Mouse (Mus musculus): ENCODE data around the gene Gm47289. TPM values are rescaled to one million over a fixed set of nuclear protein-coding genes. Genes with fewer than 3 reads are reported as not detected.

The Gm47289 gene
- polyA plus RNA-seq (2014; fragmentation: Nextera tagmentation; extraction: Ambion mirVana): not detected in 2 replicates

DNA sequence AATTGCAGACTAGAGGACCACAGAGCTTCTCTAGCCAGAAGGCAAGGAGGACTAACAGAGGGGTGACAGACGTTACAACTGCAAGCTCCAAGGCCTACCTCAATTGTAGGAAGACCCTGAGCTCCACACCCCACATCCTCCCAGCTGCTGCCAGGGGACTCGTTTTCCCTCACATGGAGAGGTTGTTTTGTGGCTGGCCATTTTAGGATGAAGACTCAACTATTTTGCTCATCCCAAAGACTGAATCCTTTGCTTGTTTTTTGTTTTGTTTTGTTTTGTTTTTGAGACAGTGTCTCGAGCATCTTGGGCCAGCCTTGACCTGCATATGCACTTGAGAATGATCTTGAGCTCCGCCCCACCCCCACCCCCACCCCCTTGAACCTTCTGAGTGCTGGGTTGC lies at the start of gene Gm47289:
TSS of gene Gm47289 (plus strand) at position 301 of the 400 bp plus-strand sequence.
- Histone ChIP-seq H3K9me3 (ENCODE audit: control insufficient read depth, low read length) (no peaks in the 10 kb centered on the region), H3K4me2 (ENCODE audit: low read depth, low read length) (no peak within 1 kb of the TSS), H3K36me3 (ENCODE audit: control insufficient read depth, insufficient read depth, low read length) (no peaks in the 10 kb centered on the region), H3K4me3 (ENCODE audit: low read depth, low read length) (no peak within 1 kb of the TSS), H3K9ac (ENCODE audit: low read depth, low read length) (no peak within 1 kb of the TSS), H3K27me3 (replicated peaks; ENCODE audit: control insufficient read depth, insufficient read depth, low read length) (peaks cover 13% of the 10 kb centered on the region; the same call in 1 of the 2 replicates), H3K4me1 (ENCODE audit: control insufficient read depth, insufficient read depth, low read length) (no peaks in the 10 kb centered on the region), H3K27ac (replicated peaks; ENCODE audit: low read depth, low read length) (no peak within 1 kb of the TSS)
- DNase-seq (ENCODE audit: low spot score): no peak
- 62% methylated on average over 4 of the region's 4 CpGs for WGBS
- no peak for ATAC-seq (ENCODE audit: low read depth)

DNA sequence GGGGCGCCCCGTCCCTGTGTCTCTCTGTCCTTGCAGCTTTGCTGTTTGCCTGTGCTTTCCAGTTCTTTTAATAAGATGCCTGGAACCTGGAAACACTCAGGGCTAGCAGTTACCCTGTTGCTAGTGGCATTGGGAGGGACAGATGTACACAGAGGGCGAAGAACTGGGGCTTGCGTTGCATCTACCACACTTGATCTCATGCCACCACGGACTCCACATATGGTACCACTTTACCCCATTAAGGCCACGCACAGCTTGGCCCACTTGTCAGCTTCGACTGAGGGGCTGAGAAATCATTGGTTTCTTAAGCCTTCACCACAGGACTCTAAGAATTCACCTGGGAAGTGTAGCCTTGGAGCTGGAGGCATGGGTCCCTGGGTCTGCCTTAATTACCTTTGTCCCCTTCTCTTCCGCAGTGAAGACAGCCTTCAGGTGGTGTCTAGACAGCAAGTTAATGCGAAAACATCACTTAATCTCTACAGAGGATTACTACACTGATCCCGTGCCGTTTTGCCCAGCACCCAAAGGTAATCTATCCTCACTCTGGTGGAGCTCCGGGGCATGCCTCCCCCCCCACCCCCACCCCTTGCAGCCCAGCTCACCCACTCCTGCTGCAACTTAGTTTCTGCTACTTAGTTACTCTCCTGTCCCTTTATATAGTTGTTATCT lies 49.1 kb upstream of the Gm47289 start:
- no peaks in the 10 kb centered on the region for H3K9me3 ChIP-seq (ENCODE audit: control insufficient read depth, low read length)
- no peaks in the 10 kb centered on the region for H3K36me3 ChIP-seq (ENCODE audit: control insufficient read depth, insufficient read depth, low read length)
- peak overlapping the region; percentile 48 for H3K27ac ChIP-seq (replicated peaks; ENCODE audit: low read depth, low read length)
- H3K27me3 ChIP-seq (replicated peaks; ENCODE audit: control insufficient read depth, insufficient read depth, low read length): no peaks in the 10 kb centered on the region
- 35% methylated on average over 12 of the region's 12 CpGs for WGBS
- DNase-seq (ENCODE audit: low spot score) (no peak), ATAC-seq (ENCODE audit: low read depth) (no peak)
- H3K4me2 ChIP-seq (ENCODE audit: low read depth, low read length): no peak overlapping the region
- peaks cover 12% of the 10 kb centered on the region for H3K4me1 ChIP-seq (ENCODE audit: control insufficient read depth, insufficient read depth, low read length)
- H3K9ac ChIP-seq (ENCODE audit: low read depth, low read length): no peak overlapping the region
- H3K4me3 ChIP-seq (ENCODE audit: low read depth, low read length): no peak overlapping the region

DNA sequence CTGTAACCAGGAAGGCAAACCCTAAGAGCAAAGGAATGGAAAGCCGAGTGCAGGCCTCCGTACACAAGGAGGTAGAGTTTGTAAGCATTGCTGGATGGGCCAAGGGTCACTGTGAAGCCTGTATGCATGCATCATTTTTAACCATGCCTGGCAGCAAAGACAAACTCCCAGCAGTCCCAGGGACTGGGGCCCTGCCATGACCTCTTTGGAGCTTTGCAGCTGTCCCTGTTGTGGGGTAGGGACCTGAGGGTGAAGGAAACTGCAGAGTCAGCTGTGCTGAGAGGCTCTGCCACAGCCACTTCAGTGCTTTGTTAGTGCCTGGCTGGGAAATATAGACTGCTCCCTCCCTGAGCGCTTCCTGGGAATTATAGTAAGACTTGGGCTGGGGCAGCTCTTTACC lies 48.3 kb upstream of the Gm47289 start:
- Histone ChIP-seq H3K27ac (replicated peaks; ENCODE audit: low read depth, low read length) (0 out of 2 replicates have a peak overlapping the region, but pooled peaks have one; percentile 1), H3K27me3 (replicated peaks; ENCODE audit: control insufficient read depth, insufficient read depth, low read length) (no peaks in the 10 kb centered on the region), H3K4me2 (ENCODE audit: low read depth, low read length) (no peak overlapping the region), H3K4me3 (ENCODE audit: low read depth, low read length) (no peak overlapping the region), H3K4me1 (ENCODE audit: control insufficient read depth, insufficient read depth, low read length) (peaks cover 12% of the 10 kb centered on the region), H3K9me3 (ENCODE audit: control insufficient read depth, low read length) (no peaks in the 10 kb centered on the region), H3K36me3 (ENCODE audit: control insufficient read depth, insufficient read depth, low read length) (no peaks in the 10 kb centered on the region), H3K9ac (ENCODE audit: low read depth, low read length) (no peak overlapping the region)
- DNase-seq (ENCODE audit: low spot score): no peak
- 48% methylated on average over 3 of the region's 3 CpGs for WGBS
- peak; percentile 56; the same call in 1 of the 2 replicates for ATAC-seq (ENCODE audit: low read depth)

DNA sequence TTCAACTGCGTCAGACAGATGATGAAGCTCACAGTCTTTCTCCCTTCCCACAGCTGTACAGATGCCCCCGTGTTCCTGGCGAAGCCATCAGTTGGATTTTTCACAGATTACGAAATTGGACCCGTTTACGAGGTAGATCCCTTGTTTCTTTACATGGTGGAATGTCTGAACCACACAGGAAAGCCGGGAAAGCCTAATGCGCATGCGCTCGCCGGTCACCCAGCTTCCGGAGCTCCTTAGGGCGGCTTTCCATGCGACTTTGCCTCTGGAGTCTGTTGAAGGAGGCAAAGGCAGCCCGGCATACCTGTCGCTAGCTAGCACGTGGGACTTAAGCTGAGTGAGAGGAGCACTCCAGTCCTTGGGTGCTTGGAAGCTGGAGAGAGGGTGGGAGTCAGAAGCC lies 44.0 kb upstream of the Gm47289 start:
- Histone ChIP-seq H3K9me3 (ENCODE audit: control insufficient read depth, low read length) (no peaks in the 10 kb centered on the region), H3K27me3 (replicated peaks; ENCODE audit: control insufficient read depth, insufficient read depth, low read length) (no peaks in the 10 kb centered on the region), H3K36me3 (ENCODE audit: control insufficient read depth, insufficient read depth, low read length) (no peaks in the 10 kb centered on the region), H3K27ac (replicated peaks; ENCODE audit: low read depth, low read length) (no peak overlapping the region), H3K9ac (ENCODE audit: low read depth, low read length) (no peak overlapping the region), H3K4me3 (ENCODE audit: low read depth, low read length) (no peak overlapping the region), H3K4me1 (ENCODE audit: control insufficient read depth, insufficient read depth, low read length) (peaks cover 3% of the 10 kb centered on the region), H3K4me2 (ENCODE audit: low read depth, low read length) (no peak overlapping the region)
- no peak for DNase-seq (ENCODE audit: low spot score)
- ATAC-seq (ENCODE audit: low read depth): no peak
- WGBS: 82% methylated on average over 17 of the region's 17 CpGs

DNA sequence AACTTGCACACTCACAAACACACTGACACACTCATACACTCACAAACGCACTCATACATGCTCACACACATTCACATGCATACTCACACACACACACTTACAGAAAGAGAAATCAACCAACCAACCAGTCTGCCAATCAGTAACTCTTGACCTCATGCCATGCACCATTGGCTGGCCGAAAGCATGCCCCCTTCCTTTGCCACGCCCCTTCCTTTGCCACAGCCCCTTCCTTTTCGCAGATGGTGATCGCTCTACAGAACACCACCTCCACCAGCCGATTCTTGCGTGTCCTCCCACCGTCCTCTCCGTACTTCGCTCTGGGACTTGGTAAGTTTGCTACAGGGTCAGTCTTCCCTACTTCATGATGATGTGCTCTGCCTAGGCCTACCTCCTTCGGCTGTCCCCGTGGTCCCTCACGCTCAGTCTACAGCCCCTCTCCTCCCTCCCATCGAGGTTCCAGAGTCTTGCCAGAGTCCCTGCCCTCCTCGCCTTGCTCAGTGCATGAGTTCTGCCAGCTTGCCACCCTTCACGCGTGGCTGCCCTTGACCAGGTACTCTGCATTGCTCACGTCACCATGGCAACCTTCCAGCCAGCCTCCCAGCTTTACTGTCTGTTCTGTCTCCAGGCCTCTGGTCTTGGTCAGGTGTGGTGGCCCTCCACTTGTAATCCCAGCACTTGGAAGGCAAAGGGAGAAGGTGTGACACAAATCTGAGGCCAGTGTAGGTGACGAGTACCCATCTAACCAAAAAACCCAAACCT lies 39.4 kb upstream of the Gm47289 start:
- 84% methylated on average over 19 of the region's 19 CpGs for WGBS
- Histone ChIP-seq H3K4me1 (ENCODE audit: control insufficient read depth, insufficient read depth, low read length) (no peaks in the 10 kb centered on the region), H3K9ac (ENCODE audit: low read depth, low read length) (no peak overlapping the region), H3K27me3 (replicated peaks; ENCODE audit: control insufficient read depth, insufficient read depth, low read length) (no peaks in the 10 kb centered on the region), H3K4me2 (ENCODE audit: low read depth, low read length) (no peak overlapping the region), H3K36me3 (ENCODE audit: control insufficient read depth, insufficient read depth, low read length) (no peaks in the 10 kb centered on the region), H3K9me3 (ENCODE audit: control insufficient read depth, low read length) (no peaks in the 10 kb centered on the region), H3K27ac (replicated peaks; ENCODE audit: low read depth, low read length) (no peak overlapping the region), H3K4me3 (ENCODE audit: low read depth, low read length) (no peak overlapping the region)
- ATAC-seq (ENCODE audit: low read depth): no peak
- DNase-seq (ENCODE audit: low spot score): no peak

DNA sequence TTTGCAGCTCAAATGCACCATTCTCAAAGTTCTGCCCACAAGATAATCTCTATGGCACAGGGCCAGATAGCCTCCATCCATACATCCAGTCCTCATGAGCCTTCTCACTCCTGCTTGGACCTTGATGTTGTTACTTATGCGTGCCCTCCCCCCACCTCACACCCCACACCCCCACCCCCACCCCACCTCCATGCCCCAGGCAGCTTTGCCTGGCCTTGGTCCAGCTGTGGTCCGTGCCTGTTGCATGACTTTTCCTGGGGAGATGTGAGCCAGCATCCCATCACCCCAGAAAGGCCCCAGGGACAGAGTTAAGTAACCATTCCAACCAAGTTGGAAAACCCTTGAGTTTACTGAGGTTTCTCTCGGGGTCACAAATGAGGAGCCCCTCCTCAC lies 38.8 kb upstream of the Gm47289 start:
- 66% methylated on average over 3 of the region's 3 CpGs for WGBS
- no peak for ATAC-seq (ENCODE audit: low read depth)
- no peak for DNase-seq (ENCODE audit: low spot score)

DNA sequence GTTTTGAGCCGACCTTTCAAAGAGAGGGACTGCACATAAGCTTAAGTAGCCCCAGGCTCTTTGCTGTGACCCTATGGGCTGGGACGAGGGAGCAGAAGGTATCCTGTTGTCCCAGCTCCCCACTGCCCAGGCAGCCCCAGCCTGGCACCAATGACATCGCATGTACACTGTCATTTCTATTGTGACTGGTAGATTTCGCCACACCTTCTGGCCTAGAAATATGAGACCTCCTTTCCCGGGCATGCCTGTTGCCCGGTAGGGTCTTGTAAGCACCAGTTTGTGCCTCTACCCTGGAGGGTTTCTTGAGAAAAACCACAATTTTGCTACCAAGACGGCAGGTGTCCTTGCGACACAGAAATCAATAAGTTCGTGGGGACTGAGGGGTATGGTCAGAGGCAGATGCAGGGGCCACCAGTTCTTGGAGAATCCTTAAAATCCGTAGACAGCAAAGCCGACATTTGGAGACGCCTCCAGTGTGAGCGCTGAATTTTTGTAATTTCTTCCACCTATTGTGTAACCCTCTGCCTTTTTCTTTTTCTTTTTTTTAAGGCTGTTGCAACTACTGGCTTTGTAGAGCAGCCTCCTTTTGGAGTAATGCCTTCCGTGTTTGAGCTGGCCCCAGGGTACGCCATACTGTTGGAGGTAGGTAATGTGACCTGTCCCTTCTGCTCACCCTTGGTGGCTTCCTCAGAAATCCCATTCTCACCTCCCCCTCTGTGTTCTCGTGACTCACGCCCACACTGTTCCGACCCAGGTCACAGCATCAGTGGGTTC lies 36.2 kb upstream of the Gm47289 start:
- Histone ChIP-seq H3K9me3 (ENCODE audit: control insufficient read depth, low read length) (no peaks in the 10 kb centered on the region), H3K27me3 (replicated peaks; ENCODE audit: control insufficient read depth, insufficient read depth, low read length) (no peaks in the 10 kb centered on the region), H3K4me3 (ENCODE audit: low read depth, low read length) (no peak overlapping the region), H3K9ac (ENCODE audit: low read depth, low read length) (no peak overlapping the region), H3K27ac (replicated peaks; ENCODE audit: low read depth, low read length) (no peak overlapping the region), H3K4me2 (ENCODE audit: low read depth, low read length) (no peak overlapping the region), H3K36me3 (ENCODE audit: control insufficient read depth, insufficient read depth, low read length) (no peaks in the 10 kb centered on the region), H3K4me1 (ENCODE audit: control insufficient read depth, insufficient read depth, low read length) (no peaks in the 10 kb centered on the region)
- WGBS: 75% methylated on average over 18 of the region's 18 CpGs
- ATAC-seq (ENCODE audit: low read depth) (0 out of 2 replicates have a peak, but pooled peaks have one; percentile 5), DNase-seq (ENCODE audit: low spot score) (no peak)

More for the DNA sequence above, 38.8 kb upstream of the Gm47289 start:
- no peaks in the 10 kb centered on the region for H3K9me3 ChIP-seq (ENCODE audit: control insufficient read depth, low read length)
- no peaks in the 10 kb centered on the region for H3K36me3 ChIP-seq (ENCODE audit: control insufficient read depth, insufficient read depth, low read length)
- no peaks in the 10 kb centered on the region for H3K27me3 ChIP-seq (replicated peaks; ENCODE audit: control insufficient read depth, insufficient read depth, low read length)
- no peak overlapping the region for H3K4me2 ChIP-seq (ENCODE audit: low read depth, low read length)
- no peak overlapping the region for H3K27ac ChIP-seq (replicated peaks; ENCODE audit: low read depth, low read length)
- no peak overlapping the region for H3K9ac ChIP-seq (ENCODE audit: low read depth, low read length)
- H3K4me1 ChIP-seq (ENCODE audit: control insufficient read depth, insufficient read depth, low read length): no peaks in the 10 kb centered on the region
- no peak overlapping the region for H3K4me3 ChIP-seq (ENCODE audit: low read depth, low read length)

DNA sequence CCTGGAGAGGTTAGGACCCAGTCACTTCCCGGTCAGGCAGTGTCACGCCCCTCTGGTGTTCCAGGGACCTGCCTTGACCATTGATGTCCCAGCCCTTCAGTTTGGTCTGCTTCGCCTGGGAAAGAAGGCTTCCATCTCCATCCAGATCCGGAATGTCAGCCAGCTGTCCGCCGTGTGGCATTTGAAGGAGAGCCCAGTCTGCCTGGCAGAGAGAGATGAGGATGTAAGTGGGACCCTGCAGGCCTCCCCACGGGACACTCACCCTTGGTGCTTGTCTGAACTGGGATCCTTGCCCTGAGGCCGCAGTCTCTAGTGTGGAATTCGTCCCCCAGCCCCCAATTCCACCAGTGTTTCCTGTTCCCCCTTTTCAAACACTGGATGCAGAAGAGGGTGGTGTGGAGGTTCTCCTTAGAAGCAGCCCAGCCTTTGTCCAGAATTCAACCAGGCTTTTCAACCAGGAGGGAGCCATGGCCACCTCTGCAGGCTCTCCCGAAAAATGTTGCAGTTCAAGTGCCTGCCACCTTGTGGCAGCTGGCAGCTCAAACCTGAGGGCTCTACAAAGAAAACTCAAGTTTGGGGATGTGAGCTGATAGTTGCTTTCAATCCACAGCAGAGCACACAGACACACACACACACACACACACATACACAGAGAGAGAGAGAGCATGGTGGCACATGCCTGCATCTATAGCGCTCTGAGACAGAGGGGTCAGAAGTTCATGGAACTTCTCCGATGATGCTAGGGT lies 30.4 kb upstream of the Gm47289 start:
- no peak for DNase-seq (ENCODE audit: low spot score)
- no peak overlapping the region for H3K27ac ChIP-seq (replicated peaks; ENCODE audit: low read depth, low read length)
- H3K9ac ChIP-seq (ENCODE audit: low read depth, low read length): no peak overlapping the region
- H3K4me2 ChIP-seq (ENCODE audit: low read depth, low read length): no peak overlapping the region
- H3K36me3 ChIP-seq (ENCODE audit: control insufficient read depth, insufficient read depth, low read length): no peaks in the 10 kb centered on the region
- no peak overlapping the region for H3K4me3 ChIP-seq (ENCODE audit: low read depth, low read length)
- no peak for ATAC-seq (ENCODE audit: low read depth)
- WGBS: 75% methylated on average over 12 of the region's 12 CpGs
- no peaks in the 10 kb centered on the region for H3K9me3 ChIP-seq (ENCODE audit: control insufficient read depth, low read length)
- no peaks in the 10 kb centered on the region for H3K27me3 ChIP-seq (replicated peaks; ENCODE audit: control insufficient read depth, insufficient read depth, low read length)
- H3K4me1 ChIP-seq (ENCODE audit: control insufficient read depth, insufficient read depth, low read length): no peaks in the 10 kb centered on the region
